Mouse (Mus musculus): ENCODE measurements around the gene Ndufs7.

DNA sequence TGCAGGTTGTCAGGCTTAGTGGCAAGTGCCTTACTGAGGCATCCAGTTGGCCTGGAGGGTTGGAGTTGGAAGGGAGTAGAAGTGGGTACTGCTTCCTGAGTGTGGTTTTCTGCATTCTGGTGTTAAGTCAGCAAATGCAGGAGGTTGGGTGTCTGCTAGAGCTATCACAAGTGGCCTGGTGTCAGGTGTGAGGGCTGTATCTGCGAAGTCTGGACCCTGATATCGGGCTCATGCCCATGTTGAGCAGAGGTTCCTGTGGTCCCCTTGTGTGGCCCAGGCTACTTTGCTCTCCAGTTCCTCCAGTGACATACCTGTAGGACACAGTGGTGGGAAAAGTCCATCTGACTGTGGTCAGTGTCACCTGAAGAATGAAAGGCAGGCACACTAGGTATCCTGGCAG is 21.2 kb downstream of the Ndufs7 start:
- TF ChIP-seq CTCF (IDR thresholded peaks at IDR 0.05; ENCODE audit: control insufficient read depth, insufficient read depth, low read length) (no peak), POLR2A (IDR thresholded peaks at IDR 0.05; ENCODE audit: borderline replicate concordance, control insufficient read depth, low read depth, low read length) (no peak)

Measured in bone marrow, adult 2 months (tissue).